Mouse (Mus musculus): ENCODE data around the gene Ppp6r3. TPM values are rescaled to one million over a fixed set of nuclear protein-coding genes. Genes with fewer than 3 reads are reported as not detected.

The Ppp6r3 gene
- polyA plus RNA-seq, 1 experiment from 2014 or later, result 41.3 TPM

GRCm38 (mm10) chr19:3519471-3520169 is 55.9 kb downstream of the Ppp6r3 start:
- peaks cover 34% of the 10 kb centered on the region for H3K36me3 ChIP-seq
- ATAC-seq (replicated peaks; ENCODE audit: insufficient number of reproducible peaks, insufficient read depth, low FRiP score, low read depth), result no peak
- no peak overlapping the region for H3K4me2 ChIP-seq
- no peak overlapping the region for H3K4me3 ChIP-seq
- WGBS, result 89% methylated on average over 4 of the region's 4 CpGs
- no peak overlapping the region for H3K27ac ChIP-seq
- H3K9me3 ChIP-seq (replicated peaks), result no peaks in the 10 kb centered on the region
- no peak overlapping the region for H3K9ac ChIP-seq
- no peaks in the 10 kb centered on the region for H3K4me1 ChIP-seq (replicated peaks)
- H3K27me3 ChIP-seq, result no peaks in the 10 kb centered on the region

GRCm38 (mm10) chr19:3497216-3497615 is 78.3 kb downstream of the Ppp6r3 start:
- Histone ChIP-seq H3K4me3 (no peak overlapping the region), H3K9ac (no peak overlapping the region), H3K9me3 (replicated peaks) (no peaks in the 10 kb centered on the region), H3K4me1 (replicated peaks) (no peaks in the 10 kb centered on the region), H3K27ac (no peak overlapping the region), H3K27me3 (no peaks in the 10 kb centered on the region), H3K36me3 (peaks cover 74% of the 10 kb centered on the region), H3K4me2 (no peak overlapping the region)
- ATAC-seq (replicated peaks; ENCODE audit: insufficient number of reproducible peaks, insufficient read depth, low FRiP score, low read depth), result no peak
- WGBS, result 94% methylated on average over 3 of the region's 3 CpGs

GRCm38 (mm10) chr19:3489826-3490225 is 85.7 kb downstream of the Ppp6r3 start:
- Histone ChIP-seq H3K4me3 (no peak overlapping the region), H3K4me1 (replicated peaks) (no peaks in the 10 kb centered on the region), H3K27me3 (no peaks in the 10 kb centered on the region), H3K9ac (no peak overlapping the region), H3K27ac (no peak overlapping the region), H3K4me2 (no peak overlapping the region), H3K9me3 (replicated peaks) (no peaks in the 10 kb centered on the region), H3K36me3 (peaks cover 92% of the 10 kb centered on the region)
- 93% methylated on average over 4 of the region's 4 CpGs for WGBS
- ATAC-seq (replicated peaks; ENCODE audit: insufficient number of reproducible peaks, insufficient read depth, low FRiP score, low read depth), result no peak

- Histone ChIP-seq H3K27ac (no peak overlapping the region), H3K4me3 (no peak overlapping the region), H3K4me2 (no peak overlapping the region), H3K9me3 (replicated peaks) (no peaks in the 10 kb centered on the region), H3K4me1 (replicated peaks) (no peaks in the 10 kb centered on the region), H3K27me3 (no peaks in the 10 kb centered on the region), H3K36me3 (peaks cover 75% of the 10 kb centered on the region), H3K9ac (no peak overlapping the region)
- 92% methylated on average over 7 of the region's 7 CpGs for WGBS
- no peak for ATAC-seq (replicated peaks; ENCODE audit: insufficient number of reproducible peaks, insufficient read depth, low FRiP score, low read depth)
Observed at GRCm38 (mm10) chr19:3482831-3483230, 92.7 kb downstream of the Ppp6r3 start.

GRCm38 (mm10) chr19:3480101-3480500 is 95.4 kb downstream of the Ppp6r3 start:
- H3K27ac ChIP-seq, result no peak overlapping the region
- 82% methylated on average over 8 of the region's 8 CpGs for WGBS
- peaks cover 61% of the 10 kb centered on the region for H3K36me3 ChIP-seq

GRCm38 (mm10) chr19:3476996-3477395 is 98.6 kb downstream of the Ppp6r3 start:
- Histone ChIP-seq H3K4me3 (no peak overlapping the region), H3K4me2 (no peak overlapping the region), H3K4me1 (replicated peaks) (no peaks in the 10 kb centered on the region), H3K27me3 (no peaks in the 10 kb centered on the region), H3K9me3 (replicated peaks) (no peaks in the 10 kb centered on the region), H3K27ac (no peak overlapping the region), H3K36me3 (peaks cover 64% of the 10 kb centered on the region), H3K9ac (no peak overlapping the region)
- no peak for ATAC-seq (replicated peaks; ENCODE audit: insufficient number of reproducible peaks, insufficient read depth, low FRiP score, low read depth)
- WGBS, result 81% methylated on average over 3 of the region's 3 CpGs

More at GRCm38 (mm10) chr19:3480101-3480500, 95.4 kb downstream of the Ppp6r3 start:
- no peaks in the 10 kb centered on the region for H3K9me3 ChIP-seq (replicated peaks)
- no peak for ATAC-seq (replicated peaks; ENCODE audit: insufficient number of reproducible peaks, insufficient read depth, low FRiP score, low read depth)
- H3K4me1 ChIP-seq (replicated peaks), result no peaks in the 10 kb centered on the region
- no peak overlapping the region for H3K4me2 ChIP-seq
- H3K27me3 ChIP-seq, result no peaks in the 10 kb centered on the region
- H3K4me3 ChIP-seq, result no peak overlapping the region
- no peak overlapping the region for H3K9ac ChIP-seq

- Histone ChIP-seq H3K9ac (no peak overlapping the region), H3K4me2 (no peak overlapping the region), H3K27ac (no peak overlapping the region), H3K27me3 (no peaks in the 10 kb centered on the region), H3K4me1 (replicated peaks) (no peaks in the 10 kb centered on the region), H3K9me3 (replicated peaks) (no peaks in the 10 kb centered on the region), H3K4me3 (no peak overlapping the region), H3K36me3 (peaks cover 86% of the 10 kb centered on the region)
- ATAC-seq (replicated peaks; ENCODE audit: insufficient number of reproducible peaks, insufficient read depth, low FRiP score, low read depth), result no peak
- 88% methylated on average over 2 of the region's 2 CpGs for WGBS
Observed at GRCm38 (mm10) chr19:3471218-3471617, 104.3 kb downstream of the Ppp6r3 start.

- Histone ChIP-seq H3K4me3 (no peak overlapping the region), H3K4me1 (replicated peaks) (no peaks in the 10 kb centered on the region), H3K9me3 (replicated peaks) (no peaks in the 10 kb centered on the region), H3K36me3 (peaks cover 99% of the 10 kb centered on the region), H3K4me2 (no peak overlapping the region), H3K9ac (no peak overlapping the region), H3K27me3 (no peaks in the 10 kb centered on the region), H3K27ac (no peak overlapping the region)
- WGBS, result 93% methylated on average over 7 of the region's 7 CpGs
- no peak for ATAC-seq (replicated peaks; ENCODE audit: insufficient number of reproducible peaks, insufficient read depth, low FRiP score, low read depth)
Observed at GRCm38 (mm10) chr19:3467574-3467973, 108.0 kb downstream of the Ppp6r3 start.

GRCm38 (mm10) chr19:3459986-3460385 is 115.6 kb downstream of the Ppp6r3 start:
- no peak overlapping the region for H3K4me3 ChIP-seq
- no peaks in the 10 kb centered on the region for H3K27me3 ChIP-seq
- no peak overlapping the region for H3K27ac ChIP-seq
- H3K9me3 ChIP-seq (replicated peaks), result no peaks in the 10 kb centered on the region
- no peak overlapping the region for H3K9ac ChIP-seq
- no peaks in the 10 kb centered on the region for H3K4me1 ChIP-seq (replicated peaks)
- ATAC-seq (replicated peaks; ENCODE audit: insufficient number of reproducible peaks, insufficient read depth, low FRiP score, low read depth), result no peak
- no peak overlapping the region for H3K4me2 ChIP-seq
- 93% methylated on average over 3 of the region's 3 CpGs for WGBS
- H3K36me3 ChIP-seq, result peaks cover 98% of the 10 kb centered on the region

GRCm38 (mm10) chr19:3458331-3459099 is 117.0 kb downstream of the Ppp6r3 start:
- Histone ChIP-seq H3K4me2 (no peak overlapping the region), H3K27me3 (no peaks in the 10 kb centered on the region), H3K36me3 (peaks cover 94% of the 10 kb centered on the region), H3K27ac (no peak overlapping the region), H3K9me3 (replicated peaks) (no peaks in the 10 kb centered on the region), H3K4me3 (no peak overlapping the region), H3K4me1 (replicated peaks) (no peaks in the 10 kb centered on the region), H3K9ac (no peak overlapping the region)
- no peak for ATAC-seq (replicated peaks; ENCODE audit: insufficient number of reproducible peaks, insufficient read depth, low FRiP score, low read depth)
- WGBS, result 86% methylated on average over 6 of the region's 6 CpGs

GRCm38 (mm10) chr19:3457700-3458099 is 117.8 kb downstream of the Ppp6r3 start:
- Histone ChIP-seq H3K4me2 (no peak overlapping the region), H3K4me3 (no peak overlapping the region), H3K27me3 (no peaks in the 10 kb centered on the region), H3K9me3 (replicated peaks) (no peaks in the 10 kb centered on the region), H3K4me1 (replicated peaks) (no peaks in the 10 kb centered on the region), H3K27ac (no peak overlapping the region), H3K36me3 (peaks cover 90% of the 10 kb centered on the region), H3K9ac (no peak overlapping the region)
- WGBS, result 92% methylated on average over 4 of the region's 4 CpGs
- no peak for ATAC-seq (replicated peaks; ENCODE audit: insufficient number of reproducible peaks, insufficient read depth, low FRiP score, low read depth)

GRCm38 (mm10) chr19:3451649-3452048 is 123.9 kb downstream of the Ppp6r3 start:
- peak; percentile 29 for ATAC-seq (replicated peaks; ENCODE audit: insufficient number of reproducible peaks, insufficient read depth, low FRiP score, low read depth)
- Histone ChIP-seq H3K27me3 (no peaks in the 10 kb centered on the region), H3K4me1 (replicated peaks) (peaks cover 13% of the 10 kb centered on the region), H3K27ac (no peak overlapping the region), H3K4me2 (no peak overlapping the region), H3K4me3 (no peak overlapping the region), H3K9me3 (replicated peaks) (no peaks in the 10 kb centered on the region), H3K9ac (no peak overlapping the region), H3K36me3 (peaks cover 31% of the 10 kb centered on the region)
- WGBS, result 52% methylated on average over 6 of the region's 6 CpGs
